Mouse (Mus musculus): ENCODE data around the gene Cryl1. TPM values are rescaled to one million over a fixed set of nuclear protein-coding genes. Genes with fewer than 3 reads are reported as not detected.

Gene Cryl1
- total RNA-seq (2023) = 10 to 100 TPM; 21.3 to 26.4 TPM

GRCm38 (mm10) chr14:57398065-57398757 is at the start of gene Cryl1:
Gene Cryl1 (minus strand): TSS chr14:57398529.

GRCm38 (mm10) chr14:57423432-57424211 is 25.3 kb upstream of the Cryl1 start, which contains the start of gene Ift88:
Gene Ift88 (plus strand): TSS chr14:57424062.

Other genes with a start within 250 kb of the Cryl1 start
- 1 to 10 TPM; 1.6 to 3.1 TPM for gene Ift88, start 25.5 kb upstream of the Cryl1 start, total RNA-seq (2023)
- not detected for gene Il17d, start 126.2 kb upstream of the Cryl1 start, total RNA-seq (2023)
- 10 to 100 TPM; 14.5 to 15.5 TPM for gene Eef1akmt1, start 173.1 kb upstream of the Cryl1 start, total RNA-seq (2023)

All from monocyte, adult 59 days (primary cell).